Mouse (Mus musculus): Measurements from ENCODE around the gene Scg3. TPM values are rescaled to one million over a fixed set of nuclear protein-coding genes. Genes with fewer than 3 reads are reported as not detected.
A peak's percentile ranks its signal among the peaks of the same experiment; 100 is the strongest.
"Not testable (repeated sequence)": the region's sequence is repeated elsewhere in the genome, so short reads cannot be mapped to it uniquely, and the experiment has no call there.

Gene Scg3
- polyA plus RNA-seq, 1 experiment from 2014 or later, result 15.1 TPM

DNA sequence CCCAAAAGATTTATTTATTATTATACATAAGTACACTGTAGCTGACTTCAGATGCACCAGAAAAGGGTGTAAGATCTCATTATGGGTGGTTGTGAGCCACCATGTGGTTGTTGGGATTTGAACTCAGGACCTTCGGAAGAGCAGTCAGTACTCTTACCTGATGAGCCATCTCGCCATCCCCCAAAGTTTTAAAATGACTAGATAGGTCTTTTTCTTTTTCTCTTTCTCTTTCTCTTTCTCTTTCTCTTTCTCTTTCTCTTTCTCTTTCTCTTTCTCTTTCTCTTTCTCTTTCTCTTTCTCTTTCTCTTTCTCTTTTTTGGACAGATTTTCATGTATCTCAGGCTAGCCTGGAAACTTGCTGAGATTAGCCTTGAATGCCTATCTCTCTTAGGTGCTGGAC, 64.1 kb downstream of the Scg3 start:
- not testable (repeated sequence) for DNase-seq (ENCODE audit: extremely low spot score, low spot score); H3K9me3 ChIP-seq; H3K27me3 ChIP-seq (ENCODE audit: poor library complexity, severe bottlenecking); H3K4me1 ChIP-seq; H3K4me3 ChIP-seq; H3K36me3 ChIP-seq (replicated peaks); H3K27ac ChIP-seq
- 95% methylated on average over 2 of the region's 2 CpGs for WGBS

DNA sequence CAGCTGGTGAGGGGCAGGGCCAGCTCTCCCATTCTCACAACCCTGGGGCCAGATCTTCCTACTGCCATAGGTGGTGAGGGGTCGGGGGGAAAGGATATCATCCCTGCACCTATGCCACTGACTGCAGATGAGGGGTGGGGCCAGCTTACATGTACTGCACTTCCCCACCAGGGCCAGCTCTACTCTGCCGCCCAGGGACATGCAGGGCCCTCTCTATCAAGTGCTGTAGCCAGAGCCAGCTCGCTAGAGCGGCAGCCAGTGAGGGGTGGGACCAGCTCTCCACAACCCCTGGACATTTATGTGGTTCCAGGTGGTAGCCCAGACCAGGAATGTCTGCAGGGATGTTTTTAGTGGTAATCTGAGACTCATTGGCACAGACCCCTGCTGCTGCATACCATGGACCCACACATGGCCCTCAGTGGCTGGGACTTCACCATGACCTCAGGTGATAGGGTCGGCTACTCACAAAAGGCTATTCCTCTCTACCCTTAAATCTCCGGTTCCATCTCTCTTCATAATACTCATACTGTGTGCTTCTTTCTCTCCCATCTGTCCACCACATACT, 64.9 kb downstream of the Scg3 start:
- Histone ChIP-seq H3K4me3 (no peak overlapping the region), H3K27me3 (ENCODE audit: poor library complexity, severe bottlenecking) (peaks cover 1% of the 10 kb centered on the region), H3K27ac (no peak overlapping the region), H3K4me1 (no peaks in the 10 kb centered on the region), H3K9me3 (0 out of 2 replicates have a peak, but pooled peaks cover 4% of the 10 kb centered on the region), H3K36me3 (replicated peaks) (no peaks in the 10 kb centered on the region)
- WGBS, result 86% methylated on average over 6 of the region's 6 CpGs
- no peak for DNase-seq (ENCODE audit: extremely low spot score, low spot score)

DNA sequence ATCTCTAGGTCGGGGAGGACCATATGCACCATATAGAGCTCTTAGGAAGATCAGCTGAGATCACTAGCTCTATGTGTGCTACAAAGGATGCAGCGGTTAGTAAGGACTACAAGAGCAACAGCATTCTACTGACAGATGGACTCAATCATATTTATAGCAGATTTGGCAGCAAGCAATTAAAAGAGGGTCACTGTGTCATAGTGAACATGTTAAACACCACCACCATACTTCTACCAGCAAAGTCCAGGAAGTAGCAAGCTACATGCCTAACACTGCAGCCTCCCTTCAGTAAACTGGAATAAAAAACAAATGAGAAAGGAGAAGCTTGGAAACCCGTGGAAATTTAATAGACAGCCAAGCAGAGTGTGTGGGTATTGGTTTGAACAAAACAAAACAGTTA, 67.3 kb downstream of the Scg3 start:
- no peak overlapping the region for H3K4me3 ChIP-seq
- 0 out of 2 replicates have a peak, but pooled peaks cover 4% of the 10 kb centered on the region for H3K9me3 ChIP-seq
- H3K36me3 ChIP-seq (replicated peaks), result no peaks in the 10 kb centered on the region
- H3K27ac ChIP-seq, result no peak overlapping the region
- WGBS, result 73% methylated on average over 3 of the region's 3 CpGs
- DNase-seq (ENCODE audit: extremely low spot score, low spot score), result no peak
- H3K27me3 ChIP-seq (ENCODE audit: poor library complexity, severe bottlenecking), result no peaks in the 10 kb centered on the region
- H3K4me1 ChIP-seq, result no peaks in the 10 kb centered on the region

DNA sequence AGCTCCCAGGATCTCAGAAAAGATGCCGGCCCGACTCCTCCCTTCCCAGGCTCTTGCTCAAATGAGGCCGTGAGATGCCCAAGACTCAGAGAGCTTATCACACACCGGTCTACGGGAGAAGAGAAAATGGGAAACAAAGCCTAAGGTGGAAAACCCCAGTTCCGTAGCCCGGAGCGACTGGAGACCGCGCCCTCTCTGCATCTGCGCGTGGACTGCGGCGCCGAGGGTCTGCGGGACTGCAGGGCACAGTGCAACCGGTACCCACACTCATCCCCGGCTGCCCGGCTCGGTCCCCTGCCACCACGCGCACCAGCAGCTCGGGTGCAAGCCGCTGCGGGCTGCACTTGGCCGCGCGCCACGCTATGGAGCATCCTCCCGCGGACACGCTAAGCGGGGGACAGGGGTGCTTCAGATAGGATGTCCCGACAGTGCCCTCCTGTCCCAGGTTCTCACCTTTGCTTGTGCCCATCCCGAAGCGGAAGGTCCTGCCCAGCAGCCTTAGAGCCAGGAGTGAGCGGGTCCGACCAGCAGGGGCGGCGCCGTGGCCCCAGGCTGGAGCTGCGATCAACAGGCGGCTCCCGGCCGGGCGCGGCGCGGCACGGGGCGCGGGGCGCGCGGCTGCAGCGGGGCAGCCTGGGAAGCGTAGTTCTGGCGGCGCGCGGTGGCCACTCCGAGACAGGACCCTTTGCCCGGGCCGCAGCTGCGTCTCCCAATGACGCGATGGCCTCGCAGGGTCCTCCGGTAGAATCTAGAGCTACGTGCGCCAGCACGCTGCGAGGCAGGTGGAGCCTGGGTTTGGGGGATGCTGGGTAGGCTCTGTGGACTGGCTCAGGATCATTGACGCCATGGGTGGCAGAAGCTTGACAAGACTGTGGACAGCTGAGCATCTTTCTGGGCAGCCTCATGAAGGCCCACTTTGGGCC, 73.0 kb downstream of the Scg3 start, which contains the start of gene Tmod2:
TSS of gene Tmod2 (minus strand) at position 755 of the 923 bp plus-strand sequence.
- Histone ChIP-seq H3K36me3 (replicated peaks) (no peaks in the 10 kb centered on the region), H3K9me3 (no peaks in the 10 kb centered on the region), H3K27ac (peak within 1 kb of the TSS; percentile 87), H3K27me3 (ENCODE audit: poor library complexity, severe bottlenecking) (peaks cover 14% of the 10 kb centered on the region), H3K4me1 (peaks cover 18% of the 10 kb centered on the region), H3K4me3 (peak within 1 kb of the TSS; percentile 78)
- under 1% methylated on average over 74 of the region's 74 CpGs for WGBS
- peak; percentile 79 for DNase-seq (ENCODE audit: extremely low spot score, low spot score)

DNA sequence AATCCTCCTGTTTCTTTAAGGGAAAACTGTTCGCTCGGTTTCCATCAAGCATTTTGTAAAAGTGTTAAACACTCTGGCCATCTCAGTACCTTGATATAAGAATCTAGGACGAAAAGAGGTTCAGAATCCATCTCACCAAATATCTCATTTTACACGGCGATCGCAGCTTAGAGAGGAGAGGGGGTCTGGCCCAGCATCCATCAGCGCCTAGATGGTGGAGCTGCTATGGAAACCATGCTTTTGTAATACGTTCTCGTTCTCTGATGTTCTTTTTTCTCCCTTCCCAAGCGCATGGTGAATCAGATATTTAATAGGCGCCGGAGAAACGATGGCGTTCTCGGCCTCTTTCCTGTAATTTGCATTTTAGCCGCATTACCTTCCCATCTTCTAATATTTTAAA, 73.9 kb downstream of the Scg3 start:
- peaks cover 3% of the 10 kb centered on the region for H3K36me3 ChIP-seq (replicated peaks)
- peak overlapping the region; percentile 78 for H3K4me3 ChIP-seq
- H3K9me3 ChIP-seq, result peaks cover under 1% of the 10 kb centered on the region; the same call in 1 of the 2 replicates
- H3K27me3 ChIP-seq (ENCODE audit: poor library complexity, severe bottlenecking), result peaks cover 14% of the 10 kb centered on the region
- WGBS, result 17% methylated on average over 16 of the region's 16 CpGs
- H3K4me1 ChIP-seq, result peaks cover 18% of the 10 kb centered on the region
- no peak for DNase-seq (ENCODE audit: extremely low spot score, low spot score)
- peak overlapping the region; percentile 87; the same call in 1 of the 2 replicates for H3K27ac ChIP-seq

DNA sequence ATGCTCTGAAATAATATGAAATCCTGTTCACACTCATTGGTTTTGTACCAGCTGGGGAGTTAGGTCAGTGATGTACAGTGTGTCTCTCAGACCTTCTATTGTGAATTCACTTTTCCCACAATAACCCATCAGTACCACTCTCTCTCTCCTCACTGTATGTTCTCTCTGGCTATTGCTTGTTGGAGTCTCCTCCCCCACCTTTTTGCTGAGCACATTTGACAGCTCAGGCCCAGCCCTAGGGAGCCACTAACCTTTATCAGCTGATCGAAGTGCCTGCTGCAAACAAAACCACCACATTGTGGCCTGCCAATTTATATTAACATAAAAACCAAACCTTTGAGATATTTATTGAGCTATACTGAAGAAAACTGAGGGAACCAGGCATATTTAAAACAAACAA, 74.4 kb downstream of the Scg3 start:
- Histone ChIP-seq H3K36me3 (replicated peaks) (peaks cover 8% of the 10 kb centered on the region), H3K27ac (no peak overlapping the region), H3K4me3 (peak overlapping the region; percentile 78), H3K4me1 (peaks cover 18% of the 10 kb centered on the region), H3K27me3 (ENCODE audit: poor library complexity, severe bottlenecking) (peaks cover 14% of the 10 kb centered on the region), H3K9me3 (peaks cover 5% of the 10 kb centered on the region; the same call in 1 of the 2 replicates)
- WGBS, result 80% methylated on average over 1 of the region's 1 CpGs
- no peak for DNase-seq (ENCODE audit: extremely low spot score, low spot score)

DNA sequence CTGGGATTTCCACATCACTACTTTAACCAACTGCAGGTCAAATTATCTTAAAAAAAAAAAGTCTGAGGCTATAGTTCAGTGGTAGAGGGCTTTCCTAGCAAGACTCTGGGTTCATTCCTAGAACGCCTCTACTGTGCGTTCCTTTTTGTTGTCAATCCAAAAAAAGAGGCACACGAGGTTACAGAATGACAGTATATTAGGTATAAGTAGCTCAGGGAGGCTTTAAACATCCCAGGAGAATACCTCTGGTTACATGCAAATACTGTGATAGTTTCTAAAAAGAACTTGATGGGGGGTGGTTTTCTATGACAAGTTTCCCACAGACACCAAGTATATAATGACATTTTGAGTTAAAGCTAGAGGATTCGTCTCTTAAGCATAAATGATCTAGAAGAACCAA, 76.4 kb downstream of the Scg3 start:
- peaks cover 18% of the 10 kb centered on the region for H3K4me1 ChIP-seq
- 94% methylated on average over 4 of the region's 4 CpGs for WGBS
- no peak for DNase-seq (ENCODE audit: extremely low spot score, low spot score)
- H3K27ac ChIP-seq, result no peak overlapping the region
- H3K9me3 ChIP-seq, result peaks cover 7% of the 10 kb centered on the region; the same call in 1 of the 2 replicates
- peaks cover 16% of the 10 kb centered on the region for H3K36me3 ChIP-seq (replicated peaks)
- H3K27me3 ChIP-seq (ENCODE audit: poor library complexity, severe bottlenecking), result peaks cover 14% of the 10 kb centered on the region
- no peak overlapping the region for H3K4me3 ChIP-seq

DNA sequence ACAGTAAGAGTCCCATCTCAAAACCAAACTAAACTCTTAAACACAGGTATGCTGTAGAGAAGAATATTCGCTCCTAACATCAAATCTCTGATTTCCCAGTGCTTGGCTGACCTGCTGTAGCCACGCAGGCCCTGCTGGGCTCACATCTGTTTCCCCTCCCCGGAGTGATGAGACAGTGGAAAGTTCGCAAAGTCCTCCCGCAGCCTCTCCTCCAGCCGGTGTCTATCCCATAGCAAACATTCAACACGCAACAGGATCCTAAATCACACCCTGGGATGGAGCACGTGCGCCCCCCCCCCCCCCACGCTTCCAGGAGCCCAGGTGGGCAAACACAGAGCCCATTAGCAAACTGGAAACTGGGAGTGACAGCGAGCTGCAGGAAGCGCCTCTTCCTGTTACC, 82.3 kb downstream of the Scg3 start:
- H3K36me3 ChIP-seq (replicated peaks), result peaks cover 19% of the 10 kb centered on the region
- peaks cover 7% of the 10 kb centered on the region; the same call in 1 of the 2 replicates for H3K9me3 ChIP-seq
- H3K4me1 ChIP-seq, result peaks cover 13% of the 10 kb centered on the region; the same call in 1 of the 2 replicates
- no peaks in the 10 kb centered on the region for H3K27me3 ChIP-seq (ENCODE audit: poor library complexity, severe bottlenecking)
- 67% methylated on average over 12 of the region's 12 CpGs for WGBS
- no peak for DNase-seq (ENCODE audit: extremely low spot score, low spot score)
- H3K27ac ChIP-seq, result no peak overlapping the region
- no peak overlapping the region for H3K4me3 ChIP-seq

DNA sequence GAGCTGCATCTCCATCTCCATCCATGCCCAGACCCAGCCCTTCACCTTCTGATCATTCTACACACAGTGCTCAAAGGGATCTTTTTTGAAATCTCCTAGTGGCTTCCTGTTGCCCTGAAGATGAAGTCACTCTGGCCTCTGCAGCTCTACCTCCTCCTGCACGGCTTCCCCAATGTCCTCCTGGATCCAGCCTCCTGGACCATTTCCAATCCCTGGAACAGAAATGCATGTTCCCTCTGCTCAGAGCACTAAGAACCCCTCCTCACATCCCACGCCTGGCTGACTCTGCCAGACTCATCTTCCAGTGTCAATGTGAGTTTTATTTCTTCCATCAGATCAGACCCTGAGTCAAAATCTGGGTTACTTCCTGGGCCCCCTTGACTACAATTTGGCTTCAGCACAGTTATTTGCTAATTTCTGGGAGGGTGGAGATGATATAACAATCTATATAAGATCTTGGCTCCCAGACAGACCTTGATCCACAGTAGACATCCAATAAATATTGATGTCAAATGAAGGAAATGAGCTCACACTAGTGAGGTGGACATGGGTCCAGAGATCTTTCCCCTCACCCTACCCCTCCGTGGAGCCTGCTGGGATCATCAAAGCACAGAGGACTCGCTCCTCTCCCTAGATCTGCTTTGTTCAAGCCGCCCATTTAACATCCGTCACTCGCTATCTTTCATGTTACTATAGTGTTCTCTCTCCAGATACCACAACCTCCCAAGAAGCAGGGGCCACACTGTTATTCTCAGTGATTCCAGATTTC, 83.5 kb downstream of the Scg3 start:
- DNase-seq (ENCODE audit: extremely low spot score, low spot score), result no peak

DNA sequence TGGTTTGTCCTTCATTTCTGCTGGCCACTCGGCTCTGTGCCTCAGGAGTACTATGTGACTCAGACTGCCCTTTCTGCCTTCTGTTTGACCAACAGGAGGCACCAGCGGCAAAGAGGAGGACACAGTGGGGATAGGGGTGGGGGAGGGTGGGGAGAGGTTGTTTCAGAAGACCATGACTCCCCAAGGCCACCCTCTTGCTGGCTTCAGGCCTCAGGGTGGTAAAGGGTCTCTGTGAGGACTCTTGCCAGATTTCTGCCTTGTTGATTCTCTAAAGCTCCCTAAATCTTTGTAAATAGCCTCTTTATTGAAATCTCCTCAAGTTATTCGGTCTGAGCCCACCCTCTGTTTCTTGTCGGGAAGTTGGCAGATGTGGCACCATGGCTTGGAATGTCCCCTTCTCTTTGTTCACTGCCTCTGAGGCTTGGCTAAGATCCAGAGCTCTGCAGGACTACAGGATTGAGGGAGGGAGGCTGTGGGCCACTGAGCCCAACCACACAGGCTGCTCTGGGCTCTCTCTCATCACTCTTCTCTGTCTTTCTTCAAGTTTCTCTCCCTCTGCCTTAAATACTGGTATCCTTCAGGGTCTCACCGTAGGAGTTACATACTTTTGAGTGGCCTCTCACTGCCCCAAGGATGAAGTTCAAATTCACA, 84.5 kb downstream of the Scg3 start:
- WGBS, result 69% methylated on average over 5 of the region's 5 CpGs
- DNase-seq (ENCODE audit: extremely low spot score, low spot score), result no peak

More for the DNA sequence above, 83.5 kb downstream of the Scg3 start:
- H3K36me3 ChIP-seq (replicated peaks), result peaks cover 19% of the 10 kb centered on the region
- no peak overlapping the region for H3K4me3 ChIP-seq
- WGBS, result 86% methylated on average over 7 of the region's 7 CpGs
- H3K4me1 ChIP-seq, result peaks cover 13% of the 10 kb centered on the region; the same call in 1 of the 2 replicates
- peaks cover 7% of the 10 kb centered on the region; the same call in 1 of the 2 replicates for H3K9me3 ChIP-seq
- no peak overlapping the region for H3K27ac ChIP-seq
- no peaks in the 10 kb centered on the region for H3K27me3 ChIP-seq (ENCODE audit: poor library complexity, severe bottlenecking)

DNA sequence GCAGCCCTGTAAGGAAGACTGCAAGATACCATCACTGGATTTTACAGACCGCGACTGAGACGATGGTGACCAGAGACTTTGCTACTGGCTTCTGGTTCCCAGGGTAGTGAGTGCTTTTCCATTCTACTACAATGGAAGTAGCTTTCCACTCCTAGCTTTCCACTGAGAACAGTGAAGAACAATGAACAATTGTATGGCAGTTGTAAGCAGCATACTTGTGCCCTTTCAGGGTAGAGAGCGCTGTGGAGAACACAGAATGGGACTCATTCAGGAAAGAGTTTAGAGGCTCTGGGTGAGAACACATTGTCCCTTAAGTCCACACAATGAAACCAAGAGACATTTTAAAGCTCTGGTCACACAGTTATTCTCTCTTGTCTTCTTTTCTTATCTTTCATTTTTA, 86.3 kb downstream of the Scg3 start:
- H3K4me3 ChIP-seq, result no peak overlapping the region
- H3K9me3 ChIP-seq, result no peaks in the 10 kb centered on the region
- WGBS, result 83% methylated on average over 4 of the region's 4 CpGs
- H3K27ac ChIP-seq, result no peak overlapping the region
- DNase-seq (ENCODE audit: extremely low spot score, low spot score), result no peak
- H3K36me3 ChIP-seq (replicated peaks), result peaks cover 28% of the 10 kb centered on the region
- H3K4me1 ChIP-seq, result peaks cover 13% of the 10 kb centered on the region; the same call in 1 of the 2 replicates
- H3K27me3 ChIP-seq (ENCODE audit: poor library complexity, severe bottlenecking), result no peaks in the 10 kb centered on the region

More for the DNA sequence above, 84.5 kb downstream of the Scg3 start:
- H3K9me3 ChIP-seq, result 0 out of 2 replicates have a peak, but pooled peaks cover under 1% of the 10 kb centered on the region
- H3K27ac ChIP-seq, result peak overlapping the region; percentile 62
- H3K36me3 ChIP-seq (replicated peaks), result peaks cover 18% of the 10 kb centered on the region
- peaks cover 13% of the 10 kb centered on the region; the same call in 1 of the 2 replicates for H3K4me1 ChIP-seq
- no peak overlapping the region for H3K4me3 ChIP-seq
- H3K27me3 ChIP-seq (ENCODE audit: poor library complexity, severe bottlenecking), result no peaks in the 10 kb centered on the region

DNA sequence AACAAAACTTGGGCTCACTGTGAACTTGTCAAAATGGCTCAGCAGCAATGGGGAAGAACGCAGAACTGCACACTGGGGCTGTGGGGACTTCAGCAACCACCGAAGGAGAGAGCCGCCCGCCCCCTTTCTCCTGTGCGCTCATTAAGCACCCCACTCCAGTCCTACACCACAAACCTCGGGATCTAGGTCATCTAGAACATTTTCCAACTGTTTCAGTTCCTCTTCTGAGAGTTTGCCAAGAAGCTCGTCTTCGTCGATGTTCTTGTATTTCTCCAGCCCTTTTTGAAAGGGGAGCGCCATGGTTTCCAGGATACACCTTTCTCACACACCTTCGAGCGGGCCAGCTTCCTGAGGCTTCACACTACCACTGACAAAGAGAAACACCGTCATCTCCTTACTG, 86.8 kb downstream of the Scg3 start:
- Histone ChIP-seq H3K4me3 (no peak overlapping the region), H3K27me3 (ENCODE audit: poor library complexity, severe bottlenecking) (no peaks in the 10 kb centered on the region), H3K9me3 (no peaks in the 10 kb centered on the region), H3K4me1 (peaks cover 13% of the 10 kb centered on the region; the same call in 1 of the 2 replicates), H3K36me3 (replicated peaks) (peaks cover 34% of the 10 kb centered on the region), H3K27ac (no peak overlapping the region)
- DNase-seq (ENCODE audit: extremely low spot score, low spot score), result no peak
- WGBS, result 93% methylated on average over 13 of the region's 13 CpGs

Data from forebrain, embryonic 10.5 days (tissue).